Mouse (Mus musculus) layer of hippocampus, adult 11-12 months (tissue): ENCODE measurements at regions not wholly inside any gene's neighbourhood (a gene's known extent, or its start where the extent isn't known, plus 50 kb on each side); places are given as distances from the start of the nearest gene placed in this dataset.
"Not testable (repeated sequence)": the region's sequence is repeated elsewhere in the genome, so short reads cannot be mapped to it uniquely, and the experiment has no call there.

Source experiments
- DNase-seq: peaks from one replicate; pipeline ENCODE4 v3.0.0; 2022; ENCODE audit warnings: low spot score

DNA sequence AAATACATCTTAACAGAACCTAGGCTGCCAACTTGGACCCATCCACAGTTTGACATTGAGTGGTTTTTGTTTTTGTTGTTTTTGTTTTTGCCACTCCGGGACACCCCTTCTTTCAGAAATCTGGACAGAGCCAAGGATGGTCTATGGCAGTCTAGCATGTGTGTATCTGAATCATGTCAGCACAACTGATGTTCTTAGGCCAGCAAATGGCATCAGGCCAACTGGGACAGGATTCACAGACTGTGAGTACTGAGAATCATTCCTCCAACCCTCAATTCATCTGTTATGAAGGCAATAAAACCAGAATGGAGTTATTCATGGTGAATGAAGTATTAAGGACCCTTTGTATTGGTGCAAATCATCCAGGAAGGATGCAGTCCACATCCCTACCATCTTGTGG lies 1372.5 kb upstream of the Rag2 start:
- DNase-seq, result peak; percentile 4

DNA sequence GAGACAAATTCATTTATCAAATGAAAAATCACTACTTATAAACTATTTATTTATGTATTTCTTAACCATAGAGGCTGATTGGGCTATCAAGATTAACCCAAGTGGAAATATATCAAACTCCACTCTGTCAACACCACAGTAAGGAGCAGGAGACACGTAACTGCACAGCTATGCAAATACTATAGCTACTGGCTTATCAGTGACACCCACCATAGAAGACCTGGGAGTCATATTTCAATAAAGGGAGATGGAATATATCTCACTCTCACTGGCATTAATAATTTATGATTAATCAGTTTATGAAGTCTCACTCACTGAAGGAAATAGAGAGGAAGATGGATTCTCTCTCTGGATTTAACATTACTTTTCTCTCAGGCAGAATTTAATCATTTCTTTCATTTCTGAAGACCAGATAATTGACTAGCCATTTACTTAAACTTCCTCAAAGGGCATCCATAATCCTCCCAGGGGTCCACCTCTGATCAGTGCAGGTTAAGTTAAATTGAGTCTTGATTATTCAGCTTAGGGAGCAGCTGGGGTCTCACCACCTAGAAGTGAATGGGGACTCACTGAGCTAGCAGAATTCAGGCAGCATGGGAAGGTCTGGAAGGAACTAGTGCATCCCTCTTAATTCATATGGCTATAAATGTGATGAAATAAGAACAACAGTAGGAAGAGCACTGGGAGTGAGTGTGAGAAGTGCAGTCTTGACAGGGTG lies 1365.2 kb upstream of the Rag2 start:
- no peak for DNase-seq

DNA sequence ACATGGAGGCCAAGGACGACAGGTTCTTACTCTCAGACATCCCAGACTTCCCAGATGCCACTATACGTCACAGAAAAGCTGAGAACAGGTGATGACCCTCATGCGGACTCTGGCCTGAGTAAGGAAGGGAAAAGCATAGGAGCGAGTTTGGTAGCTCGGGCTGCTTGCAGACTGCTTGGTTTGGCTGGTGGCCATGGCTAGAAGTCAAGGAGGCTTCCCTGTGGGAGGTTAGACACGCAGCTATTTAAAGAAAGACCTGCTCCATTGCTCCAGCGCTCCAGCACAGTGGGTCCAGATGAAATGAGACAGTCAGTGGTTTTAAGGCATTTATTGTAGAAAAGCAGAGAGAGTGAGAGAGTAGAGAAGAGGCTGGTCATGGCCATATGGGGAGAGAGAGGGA lies 1318.0 kb upstream of the Rag2 start:
- no peak for DNase-seq

DNA sequence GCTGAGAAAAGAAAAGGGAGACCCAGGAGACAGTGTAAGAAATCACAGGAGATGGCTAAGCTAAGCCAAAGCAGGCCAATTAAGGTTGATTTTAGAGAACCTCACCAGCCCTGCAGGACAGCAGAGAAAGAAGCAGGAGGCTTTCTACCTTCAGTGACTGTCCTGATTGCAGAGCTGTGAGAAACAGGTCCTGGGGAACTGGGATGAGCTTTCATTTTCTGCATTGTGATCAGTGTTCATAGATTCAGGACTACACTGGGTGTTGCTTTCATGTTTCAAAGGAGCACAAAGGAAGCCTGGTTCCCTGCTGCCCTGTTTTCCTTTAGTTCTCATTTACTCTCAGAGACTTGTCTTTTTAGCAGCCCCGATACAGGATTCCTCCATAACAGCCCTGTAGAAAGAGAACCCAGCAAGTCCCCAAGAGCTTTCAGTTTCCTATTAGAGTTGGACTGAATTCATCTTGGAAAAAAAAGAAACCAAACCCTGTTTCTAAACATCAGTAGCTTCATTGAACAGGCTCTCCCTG lies 1311.7 kb upstream of the Rag2 start:
- no peak for DNase-seq

DNA sequence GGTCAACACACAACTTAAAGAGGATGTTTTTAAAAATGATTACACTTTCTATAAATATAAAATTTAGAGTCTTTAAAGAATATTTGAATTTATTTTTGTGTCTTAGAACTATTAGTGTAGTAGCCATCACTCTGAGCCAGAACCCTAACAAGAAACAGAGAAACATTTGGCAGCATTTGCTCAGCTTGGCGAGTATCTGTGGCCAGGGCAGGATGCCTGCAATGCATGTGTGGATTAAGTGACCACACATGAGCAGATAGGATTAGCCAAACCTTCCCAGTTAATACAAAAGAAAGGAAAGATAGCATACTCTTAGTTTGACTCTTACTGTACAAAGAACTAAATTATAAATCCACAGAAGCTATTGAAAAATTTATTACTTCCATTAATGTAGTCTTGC lies 1304.1 kb upstream of the Rag2 start:
- DNase-seq, result no peak

DNA sequence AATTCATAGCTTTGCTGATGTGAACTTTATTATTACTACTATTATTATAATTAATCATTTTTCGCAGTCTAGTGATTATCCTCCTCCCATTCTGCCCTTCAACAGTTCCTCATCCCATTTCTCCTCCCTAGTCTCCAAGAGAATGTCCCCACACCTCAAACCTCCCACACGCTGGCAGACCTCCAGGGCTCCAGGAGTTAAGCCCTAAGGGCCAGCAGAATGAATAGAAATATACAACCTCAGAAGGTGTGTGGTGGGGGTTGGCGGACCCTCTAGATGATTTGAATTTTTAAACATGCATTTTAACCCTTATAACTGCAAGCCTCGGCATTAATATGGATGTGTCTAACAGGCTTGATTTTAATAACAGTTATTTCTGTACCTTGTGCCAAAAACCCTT lies 1283.8 kb upstream of the Rag2 start:
- no peak for DNase-seq

DNA sequence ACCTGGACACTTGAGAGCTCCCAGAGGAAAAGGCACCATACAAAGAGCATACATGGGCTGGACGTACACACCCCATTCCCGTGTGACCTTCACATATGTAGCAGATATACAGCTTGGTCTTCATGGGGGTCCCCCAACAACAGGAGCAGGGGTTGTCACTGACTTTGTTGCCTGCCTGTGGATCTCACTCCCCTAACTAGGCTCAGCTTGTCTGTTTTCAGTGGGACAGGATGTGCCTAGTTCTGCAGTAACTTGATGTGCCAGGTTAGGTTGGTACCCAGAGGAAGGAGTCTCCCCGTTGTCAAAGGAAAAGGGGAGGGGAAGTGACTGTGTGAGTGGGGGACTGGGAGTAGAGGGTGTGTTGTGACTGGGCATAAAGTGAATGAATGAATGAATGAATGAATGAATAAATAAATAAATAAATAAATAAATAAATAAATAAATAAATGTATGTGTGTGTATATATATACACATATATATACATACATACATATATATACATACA lies 1279.5 kb upstream of the Rag2 start:
- no peak for DNase-seq

DNA sequence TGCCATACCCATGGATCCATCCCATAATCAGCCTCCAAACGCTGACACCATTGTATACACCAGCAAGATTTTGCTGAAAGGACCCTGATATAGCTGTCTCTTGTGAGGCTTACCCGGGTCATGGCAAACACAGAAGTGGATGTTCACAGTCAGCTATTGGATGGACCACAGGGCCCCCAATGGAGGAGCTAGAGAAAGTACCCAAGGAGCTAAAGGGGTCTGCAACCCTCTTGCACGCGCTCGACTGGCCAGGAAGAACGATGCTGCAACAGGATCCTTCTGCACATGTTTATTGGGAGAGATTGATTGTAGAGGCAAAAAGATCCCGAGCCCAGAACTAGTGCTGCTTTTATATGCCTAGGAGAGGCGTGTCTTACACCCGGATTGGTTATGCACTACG lies 1258.9 kb upstream of the Rag2 start:
- not testable (repeated sequence) for DNase-seq

DNA sequence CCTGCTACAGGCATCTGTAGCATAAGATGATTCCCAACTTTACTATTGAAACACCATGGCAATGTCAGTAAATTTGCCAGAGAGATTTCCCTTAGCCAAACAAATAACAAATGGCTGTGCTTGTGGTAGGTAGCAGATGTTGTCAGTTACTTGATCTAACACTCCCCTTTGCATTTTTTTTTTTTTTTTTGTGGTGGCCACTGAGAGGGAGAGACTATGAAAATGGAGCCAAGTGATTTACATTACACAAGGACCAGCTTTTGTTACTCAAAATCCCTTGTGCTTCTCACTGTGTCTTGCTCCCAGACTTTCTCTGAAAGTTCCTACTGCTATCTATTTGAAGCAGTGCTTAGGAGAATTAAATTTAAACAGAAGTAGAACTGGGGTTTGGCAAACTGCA lies 1224.7 kb upstream of the Rag2 start:
- no peak for DNase-seq

DNA sequence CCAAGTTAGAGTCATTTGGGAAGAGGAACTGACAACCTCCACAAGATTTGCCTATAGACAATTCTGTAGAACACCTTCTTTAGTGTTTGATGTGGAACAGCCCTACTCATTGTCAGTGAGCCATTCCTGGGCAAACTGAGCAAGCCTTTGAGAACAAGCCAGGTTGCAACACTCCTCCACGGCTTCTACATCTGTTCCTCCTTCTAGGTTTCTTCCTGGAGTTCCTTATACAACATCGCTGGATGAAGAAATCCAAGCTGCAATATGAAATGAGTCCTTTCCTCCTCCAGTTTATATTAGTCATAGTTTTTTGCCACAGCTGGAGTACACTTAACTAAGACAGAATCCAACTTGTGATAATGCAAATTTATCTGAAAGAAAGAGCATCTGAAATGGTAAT lies 1197.9 kb upstream of the Rag2 start:
- DNase-seq, result no peak

DNA sequence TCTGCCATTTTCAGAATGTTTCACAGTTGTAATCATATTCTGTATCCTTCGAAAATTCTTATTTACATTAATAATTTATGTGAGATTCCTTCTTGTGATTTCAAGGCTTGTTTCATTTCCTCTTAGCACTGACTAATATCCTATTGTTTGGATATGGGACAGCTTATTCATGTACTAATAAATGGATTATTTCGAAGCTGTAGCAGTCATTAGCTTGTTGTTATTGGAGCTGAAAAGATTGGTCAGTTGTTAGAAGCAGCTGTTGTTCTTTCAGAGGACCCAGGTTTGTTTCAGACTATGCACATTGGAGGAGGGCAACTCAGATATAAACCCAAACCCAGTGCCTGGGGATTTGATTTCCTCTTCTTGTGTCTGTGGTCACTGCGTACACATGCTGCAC lies 1189.5 kb upstream of the Rag2 start:
- DNase-seq, result no peak

DNA sequence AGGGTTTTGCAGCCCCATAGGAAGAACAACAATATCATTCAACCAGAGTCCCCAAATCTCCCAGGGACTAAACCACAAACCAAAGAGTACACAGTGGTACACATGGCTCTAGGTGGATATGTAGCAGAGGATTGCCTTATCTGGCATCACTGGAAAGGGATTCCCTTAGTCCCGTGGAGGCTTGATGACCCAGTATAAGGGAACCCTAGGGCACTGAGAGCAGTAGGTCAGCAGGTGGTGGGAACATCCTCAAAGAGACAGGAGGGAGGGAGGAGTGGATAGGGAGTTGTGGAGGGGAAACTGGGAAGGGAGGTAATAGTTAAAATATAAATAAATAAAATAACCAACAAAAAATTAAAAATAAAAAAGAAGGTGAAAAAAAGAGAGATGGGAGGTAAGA lies 1178.7 kb upstream of the Rag2 start:
- DNase-seq, result no peak

DNA sequence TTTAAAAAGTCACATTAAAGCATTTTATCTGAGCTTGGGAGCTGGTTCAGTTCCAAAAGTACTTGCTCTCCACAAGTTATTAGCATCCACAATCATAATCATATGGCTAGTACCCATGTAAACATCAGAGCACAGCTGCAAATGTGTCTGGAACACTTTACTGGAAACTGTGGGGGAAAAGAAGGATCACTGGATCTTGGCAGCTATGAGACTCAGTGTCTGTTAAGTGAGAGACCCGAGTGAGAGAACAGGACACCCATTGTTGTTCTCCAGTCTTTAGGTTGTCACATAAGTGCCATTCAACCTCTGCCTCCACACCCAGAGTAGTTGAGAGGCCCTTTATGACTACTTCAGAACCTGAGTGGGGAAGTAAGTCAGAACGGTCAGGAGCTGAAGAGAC lies 1178.2 kb upstream of the Rag2 start:
- DNase-seq, result no peak

DNA sequence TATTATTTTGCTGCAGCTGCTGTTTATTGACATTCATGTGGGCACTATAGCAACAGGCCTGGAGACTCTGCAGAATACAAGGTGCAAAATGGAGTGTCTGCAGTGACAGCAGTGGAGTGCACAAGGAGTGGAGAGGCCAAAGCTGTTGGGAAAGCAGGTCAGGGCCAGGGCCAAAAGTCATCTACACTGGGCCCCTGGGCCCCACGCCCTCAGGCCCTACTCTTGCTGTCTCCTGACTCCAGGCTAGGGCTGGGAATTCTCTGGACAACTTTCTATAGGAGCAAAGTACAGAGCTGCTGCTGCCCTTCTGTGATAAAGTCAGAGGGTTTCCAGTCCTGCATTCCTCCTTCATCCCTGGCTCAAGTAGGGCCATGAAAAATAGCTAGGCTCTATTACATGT lies 1164.9 kb upstream of the Rag2 start:
- DNase-seq, result not testable (repeated sequence)

DNA sequence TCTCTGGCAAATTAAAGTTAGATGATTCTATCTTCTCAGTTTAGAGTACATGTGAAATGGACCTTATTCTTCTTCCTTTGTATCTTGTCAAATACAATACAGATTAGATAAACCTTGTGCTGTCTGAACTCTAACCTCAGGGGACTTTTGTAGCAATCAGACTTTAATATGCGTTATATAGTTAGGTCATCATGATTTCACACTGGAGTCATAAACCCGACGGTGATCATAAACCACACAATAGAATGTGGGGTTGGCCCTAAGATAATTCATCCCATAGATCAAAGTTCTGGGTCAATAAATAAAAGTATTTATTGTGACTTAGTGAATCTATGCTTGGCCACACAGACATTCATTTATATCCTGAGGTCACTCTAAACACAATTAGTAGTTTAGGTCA lies 1138.3 kb upstream of the Rag2 start:
- not testable (repeated sequence) for DNase-seq

DNA sequence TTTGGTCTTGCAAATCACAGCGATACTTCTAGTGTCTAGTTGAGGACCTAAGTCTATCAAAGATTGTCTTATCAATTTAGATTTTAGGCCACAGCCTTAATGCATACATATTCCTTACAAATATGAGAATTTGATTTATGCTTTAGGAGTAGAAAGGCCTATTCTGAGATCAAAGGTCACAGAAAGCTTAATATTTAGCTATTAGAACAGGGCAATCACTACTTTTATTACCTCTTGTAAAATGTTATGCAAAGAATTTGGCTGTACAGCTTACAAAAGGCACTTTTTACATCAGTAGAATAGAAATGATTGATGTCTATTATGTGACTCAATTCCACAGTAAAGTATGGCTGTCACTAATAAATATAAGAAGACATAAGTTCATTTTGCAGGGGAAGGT lies 1119.4 kb upstream of the Rag2 start:
- not testable (repeated sequence) for DNase-seq
